Mouse (Mus musculus) heart, adult 2 months (tissue): ENCODE results near the gene Csdc2.

ENCODE experiments used
- CTCF ChIP-seq: fragments of 200-600 bp; IDR thresholded peaks from 2 replicates; pipeline ENCODE4 v1.8.1; 2022; ENCODE audit warnings: antibody characterized with exemption, mild to moderate bottlenecking, moderate library complexity
- EP300 ChIP-seq: fragments of 200-500 bp; IDR thresholded peaks from 2 replicates; pipeline ENCODE4 v1.6.1; 2011; ENCODE audit warnings: low read depth, low read length, control low read depth; ENCODE audit not compliant: insufficient read depth
- POLR2A ChIP-seq: fragments of 200-500 bp; IDR thresholded peaks from 2 replicates; pipeline ENCODE4 v1.6.1; 2011; ENCODE audit warnings: mild to moderate bottlenecking, low read depth, low read length, control low read depth; ENCODE audit not compliant: insufficient read depth

GRCm38 (mm10) chr15:81897607-81898285 lies 38.8 kb upstream of the Csdc2 start:
- TF ChIP-seq POLR2A (no peak), CTCF (no peak), EP300 (no peak)
